Mouse (Mus musculus): ENCODE data around the gene Cpa5. TPM values are rescaled to one million over a fixed set of nuclear protein-coding genes. Genes with fewer than 3 reads are reported as not detected.

The Cpa5 gene
- polyA plus RNA-seq, 1 experiment from 2014 or later: 0.90 TPM

DNA sequence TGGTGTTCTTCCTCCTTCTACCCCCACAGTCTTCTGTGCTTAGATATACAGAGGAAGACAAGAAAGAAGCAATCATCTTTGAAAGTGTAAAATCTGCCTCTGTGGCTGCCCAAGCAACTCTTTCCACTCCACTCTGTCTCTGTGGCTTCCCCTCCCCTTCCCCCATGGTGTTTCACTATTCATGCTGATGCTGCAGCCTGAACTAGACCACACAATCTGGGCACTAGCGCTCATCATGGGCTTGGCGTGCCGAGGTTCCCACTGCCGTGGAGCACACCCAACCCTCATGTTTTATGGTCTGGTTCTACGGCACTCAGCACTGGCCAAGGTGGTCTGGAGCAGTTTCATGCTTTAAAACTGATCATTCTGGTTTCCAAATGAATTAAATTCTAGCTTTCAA lies 60.9 kb downstream of the Cpa5 start:
- no peak for ATAC-seq (ENCODE audit: extremely low read depth, insufficient number of reproducible peaks, low FRiP score, low TSS enrichment)
- no peak overlapping the region for H3K27ac ChIP-seq (replicated peaks)
- H3K9me3 ChIP-seq: no peaks in the 10 kb centered on the region

GRCm38 (mm10) chr6:30673764-30674561 lies 63.2 kb downstream of the Cpa5 start:
- H3K9me3 ChIP-seq: no peaks in the 10 kb centered on the region
- H3K4me1 ChIP-seq: peaks cover 57% of the 10 kb centered on the region
- peak overlapping the region; percentile 48 for H3K4me2 ChIP-seq
- H3K36me3 ChIP-seq: no peaks in the 10 kb centered on the region
- no peak for ATAC-seq (ENCODE audit: extremely low read depth, insufficient number of reproducible peaks, low FRiP score, low TSS enrichment)
- 0 out of 2 replicates have a peak, but pooled peaks cover 3% of the 10 kb centered on the region for H3K27me3 ChIP-seq (replicated peaks)
- peak overlapping the region; percentile 83 for H3K27ac ChIP-seq (replicated peaks)
- peak overlapping the region; percentile 66 for H3K9ac ChIP-seq
- 14% methylated on average over 14 of the region's 14 CpGs for WGBS
- 0 out of 2 replicates have a peak overlapping the region, but pooled peaks have one; percentile 1 for H3K4me3 ChIP-seq

More for the DNA sequence above, 60.9 kb downstream of the Cpa5 start:
- 83% methylated on average over 5 of the region's 5 CpGs for whole genome bisulfite sequencing
- no peak overlapping the region for H3K4me3 ChIP-seq
- no peaks in the 10 kb centered on the region for H3K36me3 ChIP-seq
- peaks cover 42% of the 10 kb centered on the region for H3K4me1 ChIP-seq
- H3K27me3 ChIP-seq (replicated peaks): 0 out of 2 replicates have a peak, but pooled peaks cover 4% of the 10 kb centered on the region
- no peak overlapping the region for H3K9ac ChIP-seq
- H3K4me2 ChIP-seq: no peak overlapping the region

DNA sequence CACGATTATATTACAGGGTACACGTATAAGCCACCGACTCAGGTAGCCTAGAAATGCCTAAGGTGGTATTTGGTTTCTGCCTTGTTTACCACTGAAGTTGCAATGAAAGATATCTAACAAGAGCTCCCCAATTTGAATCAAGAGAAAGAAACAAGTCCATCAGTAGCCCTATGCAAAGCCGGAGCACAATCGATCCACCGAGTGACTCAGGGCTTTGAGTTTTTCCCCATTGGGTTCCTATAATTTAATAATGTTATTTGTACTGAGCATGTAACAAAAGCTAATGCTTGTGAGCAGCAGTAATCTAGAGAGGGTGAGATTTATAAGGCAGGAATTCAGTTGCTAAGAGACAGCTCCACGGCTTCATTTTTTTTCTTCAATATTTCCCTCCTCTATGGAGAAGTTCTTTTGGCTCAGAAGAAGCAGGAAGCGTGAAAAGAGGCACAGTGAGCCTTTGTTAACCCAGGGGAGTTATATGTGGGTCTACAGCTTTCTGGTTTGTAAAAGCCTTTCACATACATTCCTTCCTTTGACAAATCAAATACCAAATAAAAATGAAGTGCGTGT lies 64.0 kb downstream of the Cpa5 start:
- Histone ChIP-seq H3K4me2 (peak overlapping the region; percentile 48), H3K4me3 (peak overlapping the region; percentile 6; the same call in 1 of the 2 replicates), H3K36me3 (no peaks in the 10 kb centered on the region), H3K4me1 (peaks cover 63% of the 10 kb centered on the region), H3K27ac (replicated peaks) (peak overlapping the region; percentile 83), H3K27me3 (replicated peaks) (no peaks in the 10 kb centered on the region), H3K9me3 (no peaks in the 10 kb centered on the region), H3K9ac (peak overlapping the region; percentile 66; the same call in 1 of the 2 replicates)
- no peak for ATAC-seq (ENCODE audit: extremely low read depth, insufficient number of reproducible peaks, low FRiP score, low TSS enrichment)
- 63% methylated on average over 9 of the region's 9 CpGs for WGBS

GRCm38 (mm10) chr6:30675281-30675771 lies 64.5 kb downstream of the Cpa5 start:
- H3K4me1 ChIP-seq: peaks cover 67% of the 10 kb centered on the region
- H3K4me3 ChIP-seq: peak overlapping the region; percentile 6; the same call in 1 of the 2 replicates

GRCm38 (mm10) chr6:30676506-30676905 lies 65.7 kb downstream of the Cpa5 start:
- Histone ChIP-seq H3K36me3 (no peaks in the 10 kb centered on the region), H3K9ac (no peak overlapping the region), H3K4me1 (peaks cover 65% of the 10 kb centered on the region), H3K4me3 (no peak overlapping the region), H3K9me3 (no peaks in the 10 kb centered on the region), H3K4me2 (no peak overlapping the region), H3K27me3 (replicated peaks) (no peaks in the 10 kb centered on the region), H3K27ac (replicated peaks) (no peak overlapping the region)
- no peak for ATAC-seq (ENCODE audit: extremely low read depth, insufficient number of reproducible peaks, low FRiP score, low TSS enrichment)
- WGBS: 84% methylated on average over 6 of the region's 6 CpGs

More at GRCm38 (mm10) chr6:30675281-30675771, 64.5 kb downstream of the Cpa5 start:
- H3K4me2 ChIP-seq: peak overlapping the region; percentile 48
- H3K27me3 ChIP-seq (replicated peaks): no peaks in the 10 kb centered on the region
- peak overlapping the region; percentile 72 for H3K9ac ChIP-seq
- peak overlapping the region; percentile 83 for H3K27ac ChIP-seq (replicated peaks)
- H3K36me3 ChIP-seq: no peaks in the 10 kb centered on the region
- 26% methylated on average over 11 of the region's 11 CpGs for WGBS
- ATAC-seq (ENCODE audit: extremely low read depth, insufficient number of reproducible peaks, low FRiP score, low TSS enrichment): no peak
- H3K9me3 ChIP-seq: no peaks in the 10 kb centered on the region

GRCm38 (mm10) chr6:30677591-30677990 lies 66.8 kb downstream of the Cpa5 start:
- Histone ChIP-seq H3K4me3 (no peak overlapping the region), H3K4me2 (no peak overlapping the region), H3K9ac (no peak overlapping the region), H3K27ac (replicated peaks) (0 out of 2 replicates have a peak overlapping the region, but pooled peaks have one; percentile 21), H3K9me3 (no peaks in the 10 kb centered on the region), H3K27me3 (replicated peaks) (no peaks in the 10 kb centered on the region), H3K36me3 (no peaks in the 10 kb centered on the region), H3K4me1 (peaks cover 67% of the 10 kb centered on the region)
- WGBS: 62% methylated on average over 9 of the region's 9 CpGs
- no peak for ATAC-seq (ENCODE audit: extremely low read depth, insufficient number of reproducible peaks, low FRiP score, low TSS enrichment)

- Histone ChIP-seq H3K27ac (replicated peaks) (no peak overlapping the region), H3K36me3 (no peaks in the 10 kb centered on the region), H3K9ac (no peak overlapping the region), H3K4me1 (peaks cover 66% of the 10 kb centered on the region), H3K27me3 (replicated peaks) (no peaks in the 10 kb centered on the region), H3K9me3 (no peaks in the 10 kb centered on the region), H3K4me2 (no peak overlapping the region), H3K4me3 (no peak overlapping the region)
- WGBS: 71% methylated on average over 6 of the region's 6 CpGs
- no peak for ATAC-seq (ENCODE audit: extremely low read depth, insufficient number of reproducible peaks, low FRiP score, low TSS enrichment)
These were observed 67.7 kb downstream of the Cpa5 start for GRCm38 (mm10) chr6:30678482-30678881.

- no peak for ATAC-seq (ENCODE audit: extremely low read depth, insufficient number of reproducible peaks, low FRiP score, low TSS enrichment)
- H3K4me1 ChIP-seq: peaks cover 55% of the 10 kb centered on the region
- 41% methylated on average over 5 of the region's 5 CpGs for WGBS
These were observed 68.8 kb downstream of the Cpa5 start for GRCm38 (mm10) chr6:30679567-30679966.

DNA sequence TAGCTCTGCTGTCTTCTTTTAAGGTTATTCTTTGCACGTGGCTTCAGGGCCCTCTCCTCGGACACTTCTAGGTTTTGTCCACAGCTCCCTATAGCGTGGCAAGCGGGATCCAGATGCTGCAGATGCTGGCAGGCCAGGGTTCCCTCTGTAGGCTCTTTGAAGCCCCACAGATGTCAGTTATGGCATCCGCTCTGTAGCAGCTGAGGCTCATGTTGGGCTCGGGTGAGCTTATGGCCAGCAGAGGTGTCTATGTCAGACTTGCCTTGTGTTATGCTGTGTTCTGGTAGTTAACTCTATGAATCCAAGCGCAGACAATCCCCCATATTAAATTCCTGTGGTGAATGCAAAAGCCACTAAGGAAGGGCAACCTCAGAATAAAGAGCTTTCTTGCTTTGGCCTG lies 69.6 kb downstream of the Cpa5 start:
- Histone ChIP-seq H3K27ac (replicated peaks) (no peak overlapping the region; the same call in 1 of the 2 replicates), H3K4me2 (no peak overlapping the region), H3K4me1 (peaks cover 47% of the 10 kb centered on the region), H3K9me3 (no peaks in the 10 kb centered on the region), H3K4me3 (no peak overlapping the region), H3K36me3 (no peaks in the 10 kb centered on the region), H3K9ac (no peak overlapping the region), H3K27me3 (replicated peaks) (no peaks in the 10 kb centered on the region)
- no peak for ATAC-seq (ENCODE audit: extremely low read depth, insufficient number of reproducible peaks, low FRiP score, low TSS enrichment)
- 70% methylated on average over 7 of the region's 7 CpGs for WGBS

More at GRCm38 (mm10) chr6:30679567-30679966, 68.8 kb downstream of the Cpa5 start:
- H3K27me3 ChIP-seq (replicated peaks): no peaks in the 10 kb centered on the region
- no peak overlapping the region for H3K4me3 ChIP-seq
- no peak overlapping the region for H3K9ac ChIP-seq
- H3K4me2 ChIP-seq: no peak overlapping the region
- H3K9me3 ChIP-seq: no peaks in the 10 kb centered on the region
- no peak overlapping the region; the same call in 1 of the 2 replicates for H3K27ac ChIP-seq (replicated peaks)
- H3K36me3 ChIP-seq: no peaks in the 10 kb centered on the region

Data from heart, embryonic 13.5 days (tissue).